Mouse (Mus musculus): ENCODE measurements around the gene Gm20390.

Gene Gm20390

GRCm38 (mm10) chr11:93968005-93968847, at the start of gene Gm20390, which contains the start of gene Nme1:
Gene Gm20390, minus strand, starts transcription at chr11:93968293.
Gene Nme1, minus strand, starts transcription at chr11:93968521.
- peak; percentile 99 for DNase-seq (ENCODE audit: low read depth)

DNA sequence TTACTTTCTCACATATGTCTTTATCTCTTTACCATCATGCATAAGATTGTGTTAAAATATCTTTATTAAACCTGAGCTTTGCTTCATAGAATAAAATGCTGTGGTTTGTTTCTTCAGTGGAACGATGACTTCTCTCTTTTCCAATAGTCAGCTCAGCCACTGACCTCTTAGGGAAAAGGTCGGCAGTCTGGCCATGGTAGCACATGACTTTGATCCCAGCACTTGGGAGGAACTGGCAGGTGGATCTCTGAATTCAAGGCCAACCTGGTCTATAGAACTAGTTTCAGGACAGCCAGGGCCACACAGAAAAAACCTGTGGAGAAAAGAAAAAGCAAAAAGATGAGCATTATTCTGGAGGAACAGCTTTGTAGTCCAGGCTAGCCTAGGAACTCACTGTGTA, 35.3 kb upstream of the Gm20390 start:
- DNase-seq (ENCODE audit: low read depth): no peak

DNA sequence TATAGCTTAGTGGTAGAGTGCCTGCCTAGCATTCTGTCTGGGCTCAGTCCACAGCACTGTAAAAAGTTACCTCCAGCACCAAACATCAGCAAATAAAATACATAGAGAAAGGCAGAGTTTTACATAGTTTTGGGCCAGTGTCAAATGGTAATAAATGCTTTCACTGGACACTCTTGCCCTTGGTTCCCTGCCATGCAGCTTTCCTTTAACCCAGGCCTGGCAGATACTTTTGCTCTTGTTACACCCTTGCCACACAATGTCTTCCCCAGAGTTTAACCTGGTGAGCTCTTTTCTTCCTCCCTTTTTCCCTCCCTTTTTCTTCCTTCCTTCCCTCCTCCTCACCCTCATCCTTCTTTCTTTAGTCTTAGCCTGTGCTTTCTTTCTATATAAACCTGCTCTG, 31.2 kb upstream of the Gm20390 start:
- DNase-seq (ENCODE audit: low read depth): no peak

DNA sequence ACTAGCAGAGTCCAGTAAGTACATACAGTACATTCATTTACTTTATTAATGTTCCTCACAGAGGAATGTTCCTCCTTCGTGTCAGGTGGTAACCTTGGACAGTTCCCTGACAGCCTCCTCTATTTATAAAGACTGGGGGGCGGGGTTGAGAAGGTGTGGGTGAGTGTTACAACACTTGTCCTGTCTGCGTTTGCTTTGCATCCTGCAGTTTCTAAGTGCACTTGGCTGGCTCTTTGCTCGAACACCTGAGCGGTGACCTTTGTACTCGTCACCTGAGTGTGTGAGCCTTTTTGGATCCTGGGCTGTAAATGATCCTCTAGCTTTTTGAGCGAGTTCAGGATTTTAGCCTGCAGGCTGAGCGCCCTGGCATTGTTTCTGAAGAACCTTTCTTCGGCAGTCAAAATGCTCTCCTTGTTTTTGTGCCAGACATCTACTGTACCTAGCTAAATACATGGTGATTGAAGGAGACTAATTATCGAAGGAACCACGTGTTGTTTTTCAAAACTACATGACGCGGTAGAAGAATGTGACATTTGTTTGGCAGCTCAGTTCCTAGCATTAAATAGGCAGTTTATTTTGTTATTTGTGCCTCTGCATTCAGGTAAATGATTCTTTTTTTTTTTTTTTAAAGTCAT, 29.2 kb upstream of the Gm20390 start:
- DNase-seq (ENCODE audit: low read depth): no peak

DNA sequence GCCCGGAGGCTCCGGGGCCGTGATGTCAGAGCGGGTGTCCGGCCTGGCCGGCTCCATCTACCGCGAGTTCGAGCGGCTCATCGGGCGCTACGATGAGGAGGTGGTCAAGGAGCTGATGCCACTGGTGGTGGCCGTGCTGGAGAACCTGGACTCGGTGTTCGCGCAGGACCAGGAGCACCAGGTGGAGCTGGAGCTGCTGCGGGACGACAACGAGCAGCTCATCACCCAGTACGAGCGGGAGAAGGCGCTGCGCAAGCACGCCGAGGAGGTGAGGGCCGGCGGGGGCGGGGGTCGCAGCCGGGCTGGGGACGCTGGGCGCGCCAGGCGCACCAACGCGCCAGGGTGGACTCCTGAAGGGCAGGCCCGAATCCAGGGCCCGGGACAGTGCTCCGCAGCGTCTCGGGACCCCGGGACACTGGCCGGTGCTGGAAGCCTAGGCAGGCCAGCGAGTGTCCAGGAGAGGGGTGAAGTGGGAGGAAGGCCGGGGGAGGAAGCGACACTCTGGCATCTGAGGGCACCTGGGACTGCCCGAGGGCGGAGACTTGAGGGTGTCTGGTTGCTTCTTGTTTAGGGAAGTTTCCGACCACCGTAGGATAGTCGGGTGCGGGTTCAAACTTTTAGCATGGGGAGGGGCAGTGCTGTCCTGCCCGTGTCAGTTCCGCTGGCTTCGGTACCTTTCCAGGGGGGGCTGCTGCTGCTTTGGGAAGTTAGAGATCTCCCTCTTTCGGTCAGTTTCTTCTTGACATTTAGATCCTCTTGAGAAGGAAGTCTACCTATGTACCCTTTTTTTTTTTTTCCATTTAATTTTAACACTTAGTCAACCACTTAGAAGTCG, 28.4 kb upstream of the Gm20390 start:
- DNase-seq (ENCODE audit: low read depth): peak; percentile 71

DNA sequence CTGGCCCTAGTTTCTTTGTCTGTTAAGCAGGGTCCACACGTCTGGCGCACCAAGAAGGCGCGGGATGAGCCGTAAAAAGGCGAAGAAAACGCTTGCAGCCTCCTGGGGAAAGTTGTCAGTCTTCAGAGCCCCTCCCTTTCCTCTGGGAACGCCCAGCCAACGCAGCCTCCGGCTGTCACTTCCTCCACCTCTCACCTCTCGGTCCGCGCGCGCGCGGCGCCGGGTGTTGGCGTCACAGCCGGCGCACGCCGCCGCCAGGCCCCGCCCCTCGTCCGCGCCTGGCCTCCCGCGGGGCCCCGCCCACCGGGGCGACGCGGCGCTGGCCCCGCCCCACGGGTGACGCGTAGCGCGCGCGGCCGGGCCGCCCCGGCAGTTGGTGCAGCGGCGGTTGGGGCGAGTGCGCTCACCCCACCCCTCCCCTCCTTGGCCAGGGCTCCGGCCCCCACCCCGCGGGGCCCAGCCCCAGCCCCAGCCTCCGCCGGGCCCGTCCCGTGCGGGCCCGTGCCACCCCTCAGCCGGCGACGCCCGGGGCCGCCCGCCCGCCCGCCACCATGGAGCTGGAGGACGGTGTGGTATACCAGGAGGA, 27.7 kb upstream of the Gm20390 start, which contains the start of gene Spag9:
Gene Spag9, plus strand, starts transcription at position 372 of the 586 bp plus-strand sequence.
- peak; percentile 97 for DNase-seq (ENCODE audit: low read depth)

DNA sequence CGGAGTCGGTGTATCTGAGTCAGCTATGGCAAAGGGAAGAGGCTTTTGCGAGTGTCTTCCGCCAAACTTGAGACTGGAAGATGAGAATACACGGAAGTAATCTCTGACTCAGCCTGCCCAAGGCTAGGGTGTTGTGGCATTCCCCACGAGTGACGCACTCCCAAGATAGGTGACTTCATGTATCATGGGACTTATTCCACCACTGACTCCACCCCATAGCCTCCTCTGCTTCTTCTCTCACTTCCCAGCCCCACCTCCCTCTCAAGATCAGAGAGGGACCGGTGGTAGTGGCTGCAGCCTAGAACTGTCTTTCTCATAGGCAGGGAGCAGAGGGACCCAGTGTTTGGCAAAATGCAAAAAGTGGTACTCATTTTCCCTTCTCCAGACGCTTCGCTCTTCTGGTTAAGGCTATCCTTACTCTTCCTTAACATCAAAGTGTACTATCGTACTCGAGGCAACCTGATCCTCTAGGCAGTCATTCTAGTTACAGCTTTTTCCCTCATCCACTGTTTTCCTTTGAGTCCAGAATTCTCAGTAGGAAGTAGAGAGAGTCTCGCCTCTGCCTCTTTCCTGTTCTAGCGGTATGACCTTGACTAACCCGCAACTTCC, 27.1 kb upstream of the Gm20390 start:
- peak; percentile 91 for DNase-seq (ENCODE audit: low read depth)

DNA sequence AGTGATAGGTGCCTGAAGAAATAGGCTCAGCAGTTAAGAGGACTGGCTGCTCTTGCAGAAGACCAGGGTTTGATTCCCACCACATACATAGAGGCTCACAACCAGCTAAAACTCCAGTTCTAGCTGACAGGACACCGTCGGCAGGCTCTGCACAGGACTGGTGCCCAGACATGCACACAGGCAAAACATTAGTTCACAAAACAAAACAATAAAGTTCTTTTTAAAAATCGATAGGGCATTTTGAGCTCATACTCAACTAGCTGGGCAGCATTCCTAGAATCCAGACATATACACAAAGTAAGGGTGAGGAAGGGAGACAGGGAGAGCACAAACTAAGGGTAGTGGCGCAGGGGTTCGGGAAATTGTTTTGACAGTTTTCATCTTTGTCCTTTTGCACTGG, 26.4 kb upstream of the Gm20390 start:
- DNase-seq (ENCODE audit: low read depth): peak; percentile 34

- DNase-seq (ENCODE audit: low read depth): no peak
These were observed 20.4 kb upstream of the Gm20390 start for GRCm38 (mm10) chr11:93988328-93989062.

- DNase-seq (ENCODE audit: low read depth): no peak
These were observed 19.7 kb upstream of the Gm20390 start for GRCm38 (mm10) chr11:93987625-93988327.

GRCm38 (mm10) chr11:93987026-93987425, 18.9 kb upstream of the Gm20390 start:
- DNase-seq (ENCODE audit: low read depth): no peak

DNA sequence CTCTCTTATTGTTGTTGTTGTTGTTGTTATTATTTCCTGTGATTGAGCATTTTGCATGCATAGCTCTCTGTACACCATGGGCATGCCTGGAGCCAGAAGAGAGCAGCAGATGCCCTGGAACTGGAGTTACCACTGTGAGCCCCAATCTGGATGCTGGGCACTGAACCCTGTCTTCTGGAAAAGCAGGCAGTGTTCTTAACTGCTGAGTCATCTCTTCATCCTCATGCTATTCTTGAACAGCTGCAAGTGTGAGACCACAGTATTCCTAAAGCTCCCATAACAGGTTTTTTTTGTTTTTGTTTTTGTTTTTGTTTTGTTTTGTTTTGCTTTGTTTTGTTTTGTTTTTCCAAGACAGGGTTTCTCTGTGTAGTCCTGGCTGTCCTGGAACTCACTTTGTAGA, 18.2 kb upstream of the Gm20390 start:
- no peak for DNase-seq (ENCODE audit: low read depth)

- DNase-seq (ENCODE audit: low read depth): no peak
These were observed 17.2 kb upstream of the Gm20390 start for GRCm38 (mm10) chr11:93985265-93985664.

- DNase-seq (ENCODE audit: low read depth): no peak
These were observed 16.5 kb upstream of the Gm20390 start for GRCm38 (mm10) chr11:93984619-93985018.

DNA sequence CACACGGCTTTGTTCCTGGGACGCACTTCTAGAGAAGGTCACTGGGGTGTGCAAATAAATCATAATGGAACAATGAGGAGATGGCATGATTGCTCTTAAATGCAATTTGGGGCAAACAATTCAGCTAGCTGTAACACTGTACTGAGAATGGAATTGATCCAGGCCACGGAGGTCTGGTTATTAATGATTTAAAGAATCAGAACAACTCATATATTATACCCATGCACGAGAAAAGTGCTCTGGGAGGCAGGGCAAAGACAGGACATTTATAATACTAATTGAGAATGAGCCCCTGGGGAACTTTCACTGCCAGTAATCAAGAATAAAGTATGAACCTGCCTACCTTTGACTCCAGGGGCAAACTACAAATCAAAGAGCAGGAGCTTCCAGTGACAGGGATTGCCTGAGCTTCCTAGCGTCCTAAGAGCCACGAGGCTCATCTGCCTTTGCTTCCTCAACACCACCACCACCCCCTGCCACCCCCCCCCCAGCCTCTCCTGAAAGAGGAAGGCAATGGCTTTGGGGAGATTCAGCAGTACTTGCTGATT, 11.5 kb upstream of the Gm20390 start:
- DNase-seq (ENCODE audit: low read depth): no peak

DNA sequence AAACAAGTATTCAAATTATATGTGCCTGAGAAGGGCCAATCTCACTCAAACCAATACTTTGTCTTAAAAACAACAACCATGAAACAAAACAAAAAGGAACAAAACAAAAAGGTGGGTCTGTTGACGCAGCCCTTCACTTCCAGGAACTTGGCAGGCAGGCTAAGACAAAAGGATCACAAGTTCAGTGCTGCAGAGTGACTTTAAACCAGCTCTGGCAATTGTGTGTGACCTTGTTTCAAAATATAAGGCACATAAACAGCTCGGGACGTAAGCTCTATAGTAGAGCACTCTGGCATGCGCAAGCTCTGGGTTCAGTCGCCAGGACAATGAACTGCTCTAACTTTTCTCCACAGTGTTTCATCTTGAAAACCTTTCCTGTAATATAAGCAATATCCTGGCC, 4.9 kb upstream of the Gm20390 start:
- no peak for DNase-seq (ENCODE audit: low read depth)

GRCm38 (mm10) chr11:93969799-93970198, 1.7 kb upstream of the Gm20390 start:
- no peak for DNase-seq (ENCODE audit: low read depth)

DNA sequence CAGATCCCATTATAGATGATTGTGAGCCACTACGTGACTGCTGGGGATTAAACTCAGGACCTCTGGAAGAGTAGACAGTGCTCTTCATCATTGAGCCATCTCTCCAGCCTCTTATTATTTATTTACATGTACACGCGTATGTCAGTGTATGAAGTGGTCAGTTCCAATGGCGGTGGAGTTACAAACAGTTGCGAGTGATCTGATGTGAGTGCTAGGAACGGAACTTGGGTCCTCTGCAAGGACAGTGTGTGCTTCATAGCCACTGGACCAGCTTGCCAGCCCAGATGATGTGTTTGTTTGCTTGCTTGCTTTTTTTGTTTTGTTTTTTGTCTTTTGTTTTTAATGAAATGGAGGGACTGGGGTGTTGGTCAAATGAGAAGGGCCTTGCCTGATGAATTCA, 1.1 kb upstream of the Gm20390 start:
- no peak for DNase-seq (ENCODE audit: low read depth)

DNA sequence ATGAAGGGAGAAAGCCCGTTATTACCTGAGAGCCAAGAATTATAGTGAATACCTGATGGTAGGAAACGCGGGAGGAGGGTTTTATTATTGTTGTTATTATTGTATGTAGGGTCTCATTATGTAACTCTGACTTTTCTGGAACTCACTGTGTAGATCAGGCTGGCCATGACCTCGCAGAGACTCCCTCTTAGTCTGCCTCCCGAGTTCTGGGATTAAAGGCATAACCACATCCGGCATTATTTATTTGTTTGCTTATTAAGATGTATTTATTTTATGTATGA, 695 bp upstream of the Gm20390 start:
- DNase-seq (ENCODE audit: low read depth): no peak

DNA sequence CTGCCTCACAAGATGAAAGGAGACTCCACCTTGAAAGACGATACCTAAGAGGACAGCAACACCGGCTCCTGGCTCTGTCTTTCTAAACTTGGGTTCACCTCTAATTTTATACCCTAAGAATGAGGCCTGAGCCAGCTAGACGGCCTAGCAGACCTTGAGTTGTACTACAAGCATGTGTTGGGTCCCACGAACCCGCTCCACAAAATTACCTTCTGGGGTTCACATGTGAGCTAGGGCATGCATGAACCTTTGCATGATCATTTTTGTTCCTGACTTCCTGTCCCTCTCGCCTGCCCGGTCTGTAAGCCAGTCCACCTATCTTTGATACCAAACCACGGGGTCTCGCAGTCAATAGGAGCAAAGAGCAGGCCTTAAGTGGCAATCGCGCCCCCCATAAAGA, 712 bp downstream of the Gm20390 start:
- no peak for DNase-seq (ENCODE audit: low read depth)
